Mouse (Mus musculus): ENCODE results near the gene Prrc2a. TPM values are rescaled to one million over a fixed set of nuclear protein-coding genes. Genes with fewer than 3 reads are reported as not detected.

The Prrc2a gene
- polyA plus RNA-seq, 1 experiment from 2014 or later, result 231 TPM

- peaks cover 13% of the 10 kb centered on the region for H3K36me3 ChIP-seq (replicated peaks)
- H3K27me3 ChIP-seq, result no peaks in the 10 kb centered on the region
- 72% methylated on average over 8 of the region's 8 CpGs for WGBS
- peak overlapping the region; percentile 96 for H3K4me2 ChIP-seq
- H3K9me3 ChIP-seq, result no peaks in the 10 kb centered on the region
- H3K27ac ChIP-seq, result peak overlapping the region; percentile 98
- H3K4me1 ChIP-seq, result peaks cover 31% of the 10 kb centered on the region
- peak overlapping the region; percentile 99; the same call in 1 of the 2 replicates for H3K4me3 ChIP-seq (replicated peaks)
- ATAC-seq (ENCODE audit: low FRiP score), result no peak
- H3K9ac ChIP-seq, result peak overlapping the region; percentile 43; the same call in 1 of the 2 replicates
Measured at GRCm38 (mm10) chr17:35166352-35167035, 1.8 kb upstream of the Prrc2a start.

DNA sequence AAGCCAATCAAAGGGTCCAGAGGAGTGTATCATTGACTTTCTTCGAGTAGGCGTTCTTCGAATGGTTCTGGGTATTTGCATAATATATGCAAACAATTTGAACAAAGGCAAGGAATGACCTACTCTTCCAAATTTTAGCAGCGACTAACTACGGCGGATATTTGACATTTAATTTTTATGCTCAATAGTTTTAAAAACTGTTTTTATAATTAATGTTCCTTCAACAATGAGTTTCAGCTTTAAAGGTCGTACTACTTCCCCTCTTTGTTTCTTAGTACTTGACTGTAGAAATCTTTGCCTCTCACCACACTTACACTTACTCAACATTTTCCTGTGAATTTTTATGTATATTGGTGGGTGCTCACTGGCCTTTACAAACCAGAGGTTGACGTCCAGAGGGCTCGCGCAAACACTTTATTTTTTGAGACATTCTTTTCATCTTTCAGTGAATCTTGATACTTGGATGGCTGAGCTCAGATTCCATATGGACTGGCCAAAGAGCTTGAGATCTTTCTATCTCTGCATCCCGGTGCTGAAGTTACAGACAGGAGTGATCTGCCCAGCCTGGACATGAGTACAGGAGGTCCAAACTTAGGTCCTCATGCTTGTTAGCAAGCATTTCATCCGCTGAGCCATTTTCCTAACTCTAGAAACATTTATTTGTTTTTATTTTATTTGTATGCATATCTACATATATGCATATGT is 906 bp upstream of the Prrc2a start:
- H3K4me2 ChIP-seq, result peak overlapping the region; percentile 96
- no peak; the same call in 1 of the 2 replicates for ATAC-seq (ENCODE audit: low FRiP score)
- H3K4me1 ChIP-seq, result peaks cover 32% of the 10 kb centered on the region
- H3K4me3 ChIP-seq (replicated peaks), result peak overlapping the region; percentile 99
- peak overlapping the region; percentile 98 for H3K27ac ChIP-seq
- WGBS, result 23% methylated on average over 12 of the region's 12 CpGs
- no peaks in the 10 kb centered on the region for H3K9me3 ChIP-seq
- H3K9ac ChIP-seq, result peak overlapping the region; percentile 48
- H3K36me3 ChIP-seq (replicated peaks), result peaks cover 22% of the 10 kb centered on the region
- H3K27me3 ChIP-seq, result no peaks in the 10 kb centered on the region

DNA sequence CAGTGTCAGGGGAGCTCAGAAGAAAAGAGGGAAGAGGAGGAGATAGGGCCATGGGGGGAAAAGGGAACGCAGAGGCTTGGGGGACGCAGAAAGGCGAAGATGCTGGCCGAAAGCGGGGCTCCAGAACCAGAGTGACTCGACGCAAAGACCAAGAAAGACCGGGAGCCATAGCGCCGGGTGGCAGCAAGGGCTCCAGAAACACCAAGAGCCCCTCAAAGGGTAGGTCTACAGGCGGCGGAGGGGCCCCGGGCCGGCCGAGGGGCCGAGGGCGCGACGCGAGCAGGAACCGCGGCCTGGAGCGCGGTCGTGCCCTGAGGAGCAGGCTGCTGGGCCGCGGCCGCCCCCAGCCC is 504 bp downstream of the Prrc2a start:
- Histone ChIP-seq H3K27me3 (no peaks in the 10 kb centered on the region), H3K4me1 (peaks cover 32% of the 10 kb centered on the region), H3K9ac (peak overlapping the region; percentile 100), H3K27ac (peak overlapping the region; percentile 98), H3K36me3 (replicated peaks) (peaks cover 36% of the 10 kb centered on the region), H3K4me3 (replicated peaks) (peak overlapping the region; percentile 99), H3K9me3 (no peaks in the 10 kb centered on the region), H3K4me2 (peak overlapping the region; percentile 96)
- ATAC-seq (ENCODE audit: low FRiP score), result no peak
- under 1% methylated on average over 27 of the region's 28 CpGs for WGBS

- H3K36me3 ChIP-seq (replicated peaks), result peaks cover 43% of the 10 kb centered on the region
- peak overlapping the region; percentile 96 for H3K4me2 ChIP-seq
- no peaks in the 10 kb centered on the region for H3K9me3 ChIP-seq
- H3K4me3 ChIP-seq (replicated peaks), result peak overlapping the region; percentile 99
- ATAC-seq (ENCODE audit: low FRiP score), result no peak
- peak overlapping the region; percentile 98 for H3K27ac ChIP-seq
- 21% methylated on average over 8 of the region's 8 CpGs for WGBS
- H3K9ac ChIP-seq, result peak overlapping the region; percentile 100
- H3K4me1 ChIP-seq, result peaks cover 32% of the 10 kb centered on the region
- no peaks in the 10 kb centered on the region for H3K27me3 ChIP-seq
Measured at GRCm38 (mm10) chr17:35163326-35164081, 1.2 kb downstream of the Prrc2a start.

DNA sequence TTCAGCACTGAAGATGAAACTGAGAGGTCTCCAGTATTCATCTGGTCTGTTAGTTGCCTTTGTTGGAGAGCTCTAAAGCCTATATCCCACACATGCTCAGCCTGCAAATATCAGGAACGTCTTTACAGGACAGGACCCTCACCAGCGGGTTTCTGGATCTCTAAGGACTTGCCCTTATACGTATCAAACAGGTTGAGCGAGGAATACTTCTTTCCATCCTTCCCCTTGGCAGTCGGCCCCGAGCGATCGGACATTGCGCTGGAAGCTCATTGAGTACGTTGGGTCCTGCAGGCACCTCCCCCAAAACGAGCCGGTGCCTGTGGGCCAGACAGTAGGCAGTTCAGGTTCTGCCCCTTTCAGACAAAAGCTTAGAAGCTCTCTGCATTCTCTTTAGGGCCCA is 2.0 kb downstream of the Prrc2a start:
- Histone ChIP-seq H3K9me3 (no peaks in the 10 kb centered on the region), H3K4me2 (peak overlapping the region; percentile 96), H3K4me3 (replicated peaks) (peak overlapping the region; percentile 99), H3K36me3 (replicated peaks) (peaks cover 51% of the 10 kb centered on the region), H3K27me3 (no peaks in the 10 kb centered on the region), H3K9ac (peak overlapping the region; percentile 100), H3K27ac (0 out of 2 replicates have a peak overlapping the region, but pooled peaks have one; percentile 8), H3K4me1 (peaks cover 32% of the 10 kb centered on the region)
- no peak for ATAC-seq (ENCODE audit: low FRiP score)
- 53% methylated on average over 12 of the region's 12 CpGs for WGBS

- Histone ChIP-seq H3K27ac (no peak overlapping the region), H3K9me3 (no peaks in the 10 kb centered on the region), H3K4me3 (replicated peaks) (peak overlapping the region; percentile 99), H3K36me3 (replicated peaks) (peaks cover 57% of the 10 kb centered on the region), H3K4me1 (peaks cover 32% of the 10 kb centered on the region), H3K27me3 (no peaks in the 10 kb centered on the region), H3K9ac (peak overlapping the region; percentile 100), H3K4me2 (peak overlapping the region; percentile 96)
- ATAC-seq (ENCODE audit: low FRiP score), result no peak
- 82% methylated on average over 14 of the region's 14 CpGs for WGBS
Measured at GRCm38 (mm10) chr17:35162121-35162520, 2.6 kb downstream of the Prrc2a start.

DNA sequence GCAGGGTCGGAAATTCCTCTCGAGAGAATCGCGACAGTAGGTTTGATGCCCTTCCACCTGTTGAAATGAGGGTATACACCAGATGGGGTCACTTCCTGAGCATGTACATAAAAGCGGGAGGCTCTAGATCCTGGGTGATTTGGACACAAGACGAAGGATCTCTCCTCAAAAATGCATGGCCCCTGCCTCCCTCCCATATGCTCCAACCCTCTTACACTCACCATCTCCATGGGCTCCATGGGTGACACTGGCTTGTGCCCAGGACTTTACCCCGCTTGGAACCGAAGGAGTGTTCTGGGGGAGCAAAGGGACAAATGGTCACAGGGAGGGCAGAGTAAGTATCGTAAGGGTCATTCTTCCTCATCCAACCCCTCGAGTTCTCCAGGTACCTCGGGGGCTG is 3.3 kb downstream of the Prrc2a start:
- Histone ChIP-seq H3K4me2 (no peak overlapping the region), H3K4me1 (peaks cover 29% of the 10 kb centered on the region), H3K27ac (no peak overlapping the region), H3K9ac (0 out of 2 replicates have a peak overlapping the region, but pooled peaks have one; percentile 100), H3K4me3 (replicated peaks) (0 out of 2 replicates have a peak overlapping the region, but pooled peaks have one; percentile 99), H3K27me3 (no peaks in the 10 kb centered on the region), H3K36me3 (replicated peaks) (peaks cover 64% of the 10 kb centered on the region), H3K9me3 (no peaks in the 10 kb centered on the region)
- no peak for ATAC-seq (ENCODE audit: low FRiP score)
- WGBS, result 93% methylated on average over 11 of the region's 11 CpGs

- Histone ChIP-seq H3K4me3 (replicated peaks) (no peak overlapping the region), H3K36me3 (replicated peaks) (peaks cover 82% of the 10 kb centered on the region), H3K4me1 (peaks cover 22% of the 10 kb centered on the region), H3K27ac (no peak overlapping the region), H3K9me3 (no peaks in the 10 kb centered on the region), H3K4me2 (no peak overlapping the region), H3K9ac (no peak overlapping the region), H3K27me3 (no peaks in the 10 kb centered on the region)
- 91% methylated on average over 7 of the region's 7 CpGs for WGBS
- ATAC-seq (ENCODE audit: low FRiP score), result no peak
Measured at GRCm38 (mm10) chr17:35159638-35160037, 5.1 kb downstream of the Prrc2a start.

GRCm38 (mm10) chr17:35158850-35159593 is 5.7 kb downstream of the Prrc2a start:
- H3K36me3 ChIP-seq (replicated peaks), result peaks cover 88% of the 10 kb centered on the region
- H3K27ac ChIP-seq, result no peak overlapping the region
- no peak overlapping the region for H3K4me2 ChIP-seq
- H3K4me1 ChIP-seq, result peaks cover 22% of the 10 kb centered on the region
- no peak overlapping the region for H3K9ac ChIP-seq
- no peaks in the 10 kb centered on the region for H3K9me3 ChIP-seq
- WGBS, result 95% methylated on average over 16 of the region's 16 CpGs
- no peaks in the 10 kb centered on the region for H3K27me3 ChIP-seq
- no peak overlapping the region for H3K4me3 ChIP-seq (replicated peaks)
- ATAC-seq (ENCODE audit: low FRiP score), result no peak

DNA sequence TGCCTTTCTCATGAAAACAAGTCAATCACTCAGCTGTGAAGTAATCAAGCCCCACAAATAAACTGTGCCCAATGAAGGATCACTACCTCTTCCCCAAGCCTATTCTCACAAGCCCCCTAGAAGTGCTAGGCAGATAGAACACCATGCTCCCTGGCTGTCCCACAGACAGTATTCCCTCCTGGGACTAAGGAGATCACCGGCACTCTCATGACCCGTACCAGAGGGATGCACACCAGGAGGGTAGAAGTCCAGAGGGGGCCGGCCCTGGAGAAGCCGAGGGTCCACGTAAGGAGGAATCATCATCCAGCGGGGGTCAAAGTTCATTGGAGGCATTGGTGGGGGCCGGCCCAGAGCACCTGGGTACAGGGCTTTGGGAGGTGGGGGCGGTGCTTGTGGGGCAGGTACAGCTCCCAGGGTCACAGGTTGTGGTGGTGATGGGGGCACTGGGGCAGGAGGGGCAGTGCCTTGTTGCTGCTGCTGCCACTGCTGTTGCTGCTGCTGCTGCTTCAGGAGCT is 7.0 kb downstream of the Prrc2a start:
- Histone ChIP-seq H3K27ac (no peak overlapping the region), H3K9me3 (no peaks in the 10 kb centered on the region), H3K4me1 (peaks cover 13% of the 10 kb centered on the region), H3K4me2 (no peak overlapping the region), H3K4me3 (replicated peaks) (no peak overlapping the region), H3K27me3 (no peaks in the 10 kb centered on the region), H3K36me3 (replicated peaks) (peaks cover 100% of the 10 kb centered on the region), H3K9ac (no peak overlapping the region)
- no peak for ATAC-seq (ENCODE audit: low FRiP score)
- 95% methylated on average over 8 of the region's 8 CpGs for WGBS

DNA sequence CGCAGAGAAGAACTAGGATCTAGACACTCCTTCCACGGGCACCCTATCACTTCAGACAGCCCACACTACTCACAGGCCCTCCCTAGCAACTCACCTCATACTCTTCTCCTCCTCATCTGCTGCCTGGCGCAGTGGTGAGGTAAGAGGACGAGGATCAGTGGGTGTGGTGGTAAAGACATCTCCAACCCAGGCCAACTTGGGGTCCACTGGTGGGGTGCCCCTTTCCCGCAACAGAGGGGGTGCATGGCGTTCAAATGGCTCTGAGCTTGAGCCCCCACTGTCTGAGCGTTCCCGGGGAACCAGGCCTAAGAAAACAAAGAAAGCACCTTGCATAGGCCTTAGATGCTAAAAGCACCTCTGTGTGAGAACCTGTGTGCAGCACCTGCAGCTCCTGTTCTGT is 7.4 kb downstream of the Prrc2a start:
- H3K27ac ChIP-seq, result no peak overlapping the region
- ATAC-seq (ENCODE audit: low FRiP score), result no peak
- H3K36me3 ChIP-seq (replicated peaks), result peaks cover 100% of the 10 kb centered on the region
- 92% methylated on average over 8 of the region's 8 CpGs for WGBS
- H3K9me3 ChIP-seq, result no peaks in the 10 kb centered on the region
- no peak overlapping the region for H3K4me3 ChIP-seq (replicated peaks)
- H3K4me2 ChIP-seq, result no peak overlapping the region
- no peaks in the 10 kb centered on the region for H3K27me3 ChIP-seq
- peaks cover 8% of the 10 kb centered on the region for H3K4me1 ChIP-seq
- no peak overlapping the region for H3K9ac ChIP-seq

All from forebrain, embryonic 12.5 days (tissue).